Comparison of ENCODE assay signal across 27 mouse cellular contexts in genomic region chr9:110139119-110139518, GRCm38 (mm10). TPM values are rescaled to one million over a fixed set of nuclear protein-coding genes. Genes with fewer than 3 reads are reported as not detected.
A peak's percentile ranks its signal among the peaks of the same experiment; 100 is the strongest.
DNase-seq lines count a peak whose midpoint lies in the region; ATAC-seq and TF ChIP-seq lines count a peak whose summit lies in the region.
"Had no signal": no experiment of that assay in that cellular context is flagged by ENCODE, and none has a peak within 500 bp of the region (broad histone marks: within the 10 kb centered on the region; RNA-seq: fewer than 3 reads in every experiment).

No protein-coding gene starts in this region.

- peaks cover 43% of the 10 kb centered on the region for H3K4me1 ChIP-seq in G1E (ENCODE audit: insufficient read depth, low read depth, low read length)
- peaks cover 7% of the 10 kb centered on the region for H3K4me1 ChIP-seq in liver, embryonic 11.5 days (replicated peaks; ENCODE audit: control insufficient read depth, insufficient read depth, low read length)
- no peaks in the 10 kb centered on the region; the same call in 1 of the 2 replicates for H3K4me1 ChIP-seq in liver, postnatal 0 days (ENCODE audit: insufficient read depth)
- H3K4me1 ChIP-seq: limb, embryonic 10.5 days had no signal

- peaks cover 77% of the 10 kb centered on the region for H3K36me3 ChIP-seq in G1E (replicated peaks)
- peaks cover 23% of the 10 kb centered on the region for H3K36me3 ChIP-seq in liver, embryonic 11.5 days (ENCODE audit: control insufficient read depth, insufficient read depth, low read length)
- H3K36me3 ChIP-seq in liver, postnatal 0 days (replicated peaks; ENCODE audit: insufficient read depth, low read length) = peaks cover 16% of the 10 kb centered on the region

- H3K4me2 ChIP-seq in liver, embryonic 11.5 days = no peak overlapping the region
- H3K4me2 ChIP-seq in liver, postnatal 0 days (ENCODE audit: low read depth, low read length) = no peak overlapping the region
- H3K4me2 ChIP-seq: embryonic facial prominence, embryonic 15.5 days; forebrain, embryonic 15.5 days; heart, embryonic 11.5 days; kidney, embryonic 15.5 days; neural tube, embryonic 12.5 days had no signal

- TF ChIP-seq CTCF in G1E (IDR thresholded peaks at IDR 0.05; ENCODE audit: low read depth, low read length) = no peak
- TF ChIP-seq CTCF in liver, postnatal 0 days (IDR thresholded peaks at IDR 0.05; ENCODE audit: low read depth) = no peak

- DNase-seq in 3134 (ENCODE audit: extremely low read depth, insufficient read length, low spot score) = peak; percentile 29
- peak; percentile 19 for DNase-seq in G1E (ENCODE audit: low spot score)
- DNase-seq in liver, embryonic 11.5 days (ENCODE audit: low spot score) = no peak
- DNase-seq in liver, postnatal 0 days = no peak
- DNase-seq in layer of hippocampus, postnatal 25 days (ENCODE audit: extremely low spot score in 1 of 2, low spot score in 1 of 2) = no peak
- DNase-seq in ovary, postnatal 36 days (ENCODE audit: low spot score) = no peak
- no peak for DNase-seq in kidney, postnatal 36 days
- DNase-seq in cerebellum, adult 11-12 months = no peak
- DNase-seq: adrenal gland, adult 8-10 months; cerebellum, adult 8-10 months; gastrocnemius, postnatal 10 days; heart, adult 11 months; heart, postnatal 14 days; kidney, postnatal 4 days; lung, postnatal 10 days; midbrain, embryonic 14.5 days; right cerebral cortex, adult 18-20 months; right cerebral cortex, postnatal 4 days; thymus, postnatal 14 days had no signal

- H3K9me3 ChIP-seq in G1E (replicated peaks) = no peaks in the 10 kb centered on the region
- H3K9me3 ChIP-seq in liver, embryonic 11.5 days (ENCODE audit: control insufficient read depth, low read length) = no peaks in the 10 kb centered on the region
- no peaks in the 10 kb centered on the region for H3K9me3 ChIP-seq in liver, postnatal 0 days (ENCODE audit: low read length)
- H3K9me3 ChIP-seq: embryonic facial prominence, embryonic 15.5 days; forebrain, embryonic 15.5 days; kidney, embryonic 15.5 days; limb, embryonic 10.5 days; neural tube, embryonic 12.5 days had no signal

- no peak for TF ChIP-seq EP300 in liver, postnatal 0 days (IDR thresholded peaks at IDR 0.05; ENCODE audit: low read depth)

- ATAC-seq in G1E (ENCODE audit: extremely low read depth, insufficient number of reproducible peaks, low FRiP score, poor library complexity, severe bottlenecking) = peak; percentile 94
- ATAC-seq in liver, embryonic 11.5 days (replicated peaks; ENCODE audit: low FRiP score) = peak; percentile 71
- ATAC-seq in liver, postnatal 0 days = 0 out of 2 replicates have a peak, but pooled peaks have one; percentile 49
- ATAC-seq: forebrain, embryonic 15.5 days; hindbrain, postnatal 0 days; intestine, postnatal 0 days had no signal

- 39% methylated on average over 4 of the region's 4 CpGs for WGBS in liver, embryonic 11.5 days
- 54% methylated on average over 4 of the region's 4 CpGs for WGBS in liver, postnatal 0 days (ENCODE audit: insufficient replicate concordance)

- H3K9ac ChIP-seq in liver, embryonic 11.5 days (ENCODE audit: low read depth, low read length) = no peak overlapping the region
- H3K9ac ChIP-seq in liver, postnatal 0 days (replicated peaks) = no peak overlapping the region
- H3K9ac ChIP-seq: embryonic facial prominence, embryonic 15.5 days; forebrain, embryonic 15.5 days; kidney, embryonic 15.5 days; neural tube, embryonic 12.5 days had no signal

- H3K27me3 ChIP-seq in G1E (ENCODE audit: insufficient read depth, low read length) = no peaks in the 10 kb centered on the region
- H3K27me3 ChIP-seq in liver, embryonic 11.5 days (replicated peaks; ENCODE audit: control insufficient read depth, insufficient read depth, low read length) = no peaks in the 10 kb centered on the region
- no peaks in the 10 kb centered on the region for H3K27me3 ChIP-seq in liver, postnatal 0 days (ENCODE audit: insufficient read depth, low read length)
- H3K27me3 ChIP-seq: embryonic facial prominence, embryonic 15.5 days; forebrain, embryonic 15.5 days; kidney, embryonic 15.5 days; neural tube, embryonic 12.5 days had no signal

- no peak overlapping the region; the same call in 1 of the 2 replicates for H3K4me3 ChIP-seq in G1E (ENCODE audit: low read depth, low read length)
- no peak overlapping the region for H3K4me3 ChIP-seq in liver, embryonic 11.5 days (ENCODE audit: low read depth, low read length)
- H3K4me3 ChIP-seq in liver, postnatal 0 days (ENCODE audit: low read depth, low read length) = no peak overlapping the region
- H3K4me3 ChIP-seq: embryonic facial prominence, embryonic 15.5 days; forebrain, embryonic 15.5 days; kidney, embryonic 15.5 days; limb, embryonic 10.5 days; neural tube, embryonic 12.5 days had no signal

- no peak overlapping the region for H3K27ac ChIP-seq in liver, embryonic 11.5 days (ENCODE audit: low read depth, low read length)
- H3K27ac ChIP-seq in liver, postnatal 0 days (ENCODE audit: low read depth) = no peak overlapping the region
- H3K27ac ChIP-seq: embryonic facial prominence, embryonic 15.5 days; forebrain, embryonic 15.5 days; hindbrain, postnatal 0 days; kidney, embryonic 15.5 days; limb, embryonic 10.5 days; neural tube, embryonic 12.5 days had no signal

RNA-seq across cellular contexts. Expression of gene Dhx30, which starts 21.5 kb away (rescaled TPM):
- total RNA-seq in G1E (2014; fragmentation: Nextera tagmentation) (61.6 and 64.5 TPM in 2 replicates), G1E (2017) (49.5 and 52.7 TPM in 2 replicates)
- polyA plus RNA-seq in G1E (2012) = 20.1 and 23.6 TPM in 2 replicates
- 113 and 124 TPM in 2 replicates for polyA plus RNA-seq in liver, embryonic 11.5 days (2014; fragmentation: Nextera tagmentation; extraction: Ambion mirVana)
- 19.0 and 24.8 TPM in 2 replicates for polyA plus RNA-seq in liver, postnatal 0 days (2015; fragmentation: Nextera tagmentation; extraction: Ambion mirVana)
- 100 to 1,000 TPM; 161 to 170 TPM for total RNA-seq in layer of hippocampus, postnatal 25 days (2021)

RNA-seq across cellular contexts. Expression of gene Smarcc1, which starts 21.6 kb away (rescaled TPM):
- total RNA-seq in G1E (2014; fragmentation: Nextera tagmentation) = 133 and 146 TPM in 2 replicates
- 41.7 and 51.1 TPM in 2 replicates for total RNA-seq in G1E (2017)
- 72.8 and 94.5 TPM in 2 replicates for polyA plus RNA-seq in G1E (2012)
- 69.1 and 72.5 TPM in 2 replicates for polyA plus RNA-seq in liver, embryonic 11.5 days (2014; fragmentation: Nextera tagmentation; extraction: Ambion mirVana)
- polyA plus RNA-seq in liver, postnatal 0 days (2015; fragmentation: Nextera tagmentation; extraction: Ambion mirVana) = 13.5 and 18.5 TPM in 2 replicates
- total RNA-seq in layer of hippocampus, postnatal 25 days (2021) = 10 to 100 TPM; 54.6 to 65.9 TPM

Comparison
In these comparisons a context has a peak if more than half of its experiments do, and no peak if none do; other contexts are left out.
1. DNase-seq: peak in 3134 (single experiment) and G1E (single experiment); none in liver, embryonic 11.5 days (single experiment), liver, postnatal 0 days (single experiment), layer of hippocampus, postnatal 25 days (0 of 2), ovary, postnatal 36 days (single experiment), kidney, postnatal 36 days (0 of 2) and cerebellum, adult 11-12 months (single experiment).
2. Peak in every context shown above with its lines, with median percentiles within 50 percentile points of each other: ATAC-seq.